Mouse (Mus musculus): ENCODE data around the gene Nr5a1. TPM values are rescaled to one million over a fixed set of nuclear protein-coding genes. Genes with fewer than 3 reads are reported as not detected.

Gene Nr5a1
- total RNA-seq (2021): under 1 TPM in 1 of 2 experiments, not detected in 1; 0.07 TPM
- long read RNA-seq, experiment 1: 0 reads
- long read RNA-seq, experiment 2: 0 reads

GRCm38 (mm10) chr2:38714324-38714723 lies at the start of gene Nr5a1:
Gene Nr5a1, minus strand, starts transcription at chr2:38714542.
- no peak for DNase-seq
- intact Hi-C loops (cut with DNase I): no loop called here

GRCm38 (mm10) chr2:38739847-38740246 lies 25.5 kb upstream of the Nr5a1 start:
- no peak for DNase-seq
- intact Hi-C loops (cut with DNase I): loop anchor here (2.0 to 10.0 kb wide), 3 partner anchors 77 to 305 kb away; no protein-coding TSS in a partner anchor

GRCm38 (mm10) chr2:38739410-38739809 lies 25.1 kb upstream of the Nr5a1 start:
- intact Hi-C loops (cut with DNase I): loop anchor here (2.0 to 10.0 kb wide), 3 partner anchors 77 to 305 kb away; no protein-coding TSS in a partner anchor
- peak; percentile 74 to 85 for DNase-seq

GRCm38 (mm10) chr2:38738601-38739301 lies 24.4 kb upstream of the Nr5a1 start:
- DNase-seq: no peak
- intact Hi-C loops (cut with DNase I): loop anchor here (2.0 to 10.0 kb wide), 3 partner anchors 76 to 304 kb away; no protein-coding TSS in a partner anchor

GRCm38 (mm10) chr2:38735740-38736139 lies 21.4 kb upstream of the Nr5a1 start:
- intact Hi-C loops (cut with DNase I): loop anchor here (10.0 kb wide), 1 partner anchor 301 kb away; no protein-coding TSS in a partner anchor
- no peak for DNase-seq

DNA sequence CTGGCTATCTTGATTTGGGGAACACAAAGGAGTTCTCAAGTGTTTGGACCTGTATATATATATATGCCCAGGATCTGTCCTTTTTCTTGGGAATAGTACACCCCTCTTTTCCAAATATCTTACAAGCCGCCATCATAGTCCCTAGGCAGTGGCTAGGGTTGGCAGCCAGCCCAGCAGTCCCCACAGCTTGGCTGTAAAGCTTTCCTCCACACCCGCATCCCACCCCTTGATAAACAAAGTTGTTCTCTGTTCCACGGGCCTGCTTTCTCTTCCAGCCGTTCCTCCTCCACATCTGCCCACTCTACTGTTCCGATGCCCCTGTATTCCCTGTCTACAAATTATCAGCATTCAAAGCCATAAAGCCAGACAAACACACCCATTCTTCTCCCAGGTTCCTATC lies 20.4 kb upstream of the Nr5a1 start:
- intact Hi-C loops (cut with DNase I): loop anchor here (10.0 kb wide), 1 partner anchor 300 kb away; no protein-coding TSS in a partner anchor
- no peak for DNase-seq

DNA sequence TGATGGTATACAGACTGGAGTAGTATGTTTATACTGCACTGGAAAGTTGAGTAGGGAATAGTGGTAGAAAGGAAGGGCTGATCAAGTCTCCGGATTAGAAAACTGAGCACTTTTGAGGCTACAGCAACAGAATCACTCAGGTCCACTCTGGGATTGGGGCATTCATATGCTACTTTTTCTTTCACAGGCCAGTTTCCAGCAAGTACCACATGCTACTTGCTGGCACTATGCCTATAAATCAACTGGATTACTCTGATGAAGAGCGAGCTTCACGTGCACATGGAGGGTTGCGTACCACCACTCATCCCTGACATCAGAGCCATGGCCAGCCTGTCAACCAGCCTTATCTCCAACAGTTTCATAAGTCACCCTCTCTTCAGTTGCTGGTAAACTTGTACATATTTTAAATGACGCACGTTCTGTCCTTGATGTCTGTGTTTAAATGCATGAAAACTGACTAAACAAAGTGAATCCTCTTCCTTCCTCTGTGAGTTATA lies 16.0 kb upstream of the Nr5a1 start:
- intact Hi-C loops (cut with DNase I): loop anchor here (10.0 kb wide), 1 partner anchor 296 kb away; no protein-coding TSS in a partner anchor

DNA sequence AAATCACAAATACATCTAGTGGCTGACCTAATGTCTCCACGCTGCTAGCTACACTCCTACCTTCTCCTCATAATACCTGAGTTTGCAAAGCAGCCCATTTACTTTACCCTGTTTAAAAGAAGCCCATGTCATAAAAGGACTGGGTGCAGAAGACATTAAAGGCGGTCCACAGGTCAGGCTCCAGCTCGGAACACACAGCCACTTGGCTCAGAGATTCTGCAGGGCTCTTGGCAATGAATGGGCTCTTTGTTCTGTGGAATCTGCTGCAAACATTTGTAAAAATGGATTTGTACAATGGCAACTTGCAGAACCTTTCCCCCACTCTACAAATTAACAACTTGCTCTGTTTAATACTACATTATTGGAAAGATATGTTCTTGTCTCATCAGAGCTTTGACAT lies 11.1 kb upstream of the Nr5a1 start:
- intact Hi-C loops (cut with DNase I): no loop called here
- no peak for DNase-seq

More for the DNA sequence above, 16.0 kb upstream of the Nr5a1 start:
- no peak for DNase-seq

DNA sequence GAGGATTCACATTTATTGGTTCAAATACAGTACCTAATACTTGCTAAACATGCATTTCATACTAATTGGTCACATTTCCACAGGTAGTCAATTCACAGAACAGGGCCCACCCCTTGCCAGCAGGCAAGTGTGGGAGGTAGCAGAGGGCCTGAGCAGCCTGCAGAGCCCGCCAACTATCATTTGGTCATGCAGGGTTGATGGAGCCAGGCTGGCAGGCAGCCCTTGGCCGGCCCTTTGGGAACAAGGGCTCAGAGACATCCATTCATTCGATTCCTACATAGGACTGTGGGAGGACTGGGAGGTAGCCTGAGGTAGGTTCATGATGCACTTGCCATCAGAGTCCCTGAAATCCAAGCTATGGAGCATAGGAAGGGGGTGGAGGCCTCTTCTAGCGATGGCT lies 9.0 kb upstream of the Nr5a1 start:
- intact Hi-C loops (cut with DNase I): no loop called here
- DNase-seq: no peak

- intact Hi-C loops (cut with DNase I): no loop called here
- no peak for DNase-seq
Measured at GRCm38 (mm10) chr2:38722076-38722475, 7.7 kb upstream of the Nr5a1 start.

DNA sequence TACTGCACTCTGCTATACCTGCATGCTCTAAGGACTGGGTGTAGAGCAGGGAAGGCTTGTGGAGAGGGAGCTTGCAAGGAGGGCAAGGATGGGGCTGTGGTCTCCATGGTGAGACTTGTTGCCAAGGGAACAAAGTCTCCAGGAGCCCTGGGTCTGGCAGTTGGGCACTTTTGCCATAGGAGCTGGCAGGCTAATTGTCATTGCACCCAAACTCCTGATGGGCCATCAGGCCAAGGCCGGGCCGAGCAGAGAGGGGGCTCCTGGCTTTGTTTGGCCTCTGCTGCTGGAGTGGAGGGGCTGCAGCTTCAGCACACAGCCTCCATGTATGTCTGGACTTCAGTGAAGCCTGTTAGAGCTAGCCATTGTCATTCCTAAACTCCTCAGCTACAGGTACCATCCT lies 6.3 kb upstream of the Nr5a1 start:
- intact Hi-C loops (cut with DNase I): no loop called here
- DNase-seq: no peak

GRCm38 (mm10) chr2:38719354-38719753 lies 5.0 kb upstream of the Nr5a1 start:
- no peak for DNase-seq
- intact Hi-C loops (cut with DNase I): no loop called here

DNA sequence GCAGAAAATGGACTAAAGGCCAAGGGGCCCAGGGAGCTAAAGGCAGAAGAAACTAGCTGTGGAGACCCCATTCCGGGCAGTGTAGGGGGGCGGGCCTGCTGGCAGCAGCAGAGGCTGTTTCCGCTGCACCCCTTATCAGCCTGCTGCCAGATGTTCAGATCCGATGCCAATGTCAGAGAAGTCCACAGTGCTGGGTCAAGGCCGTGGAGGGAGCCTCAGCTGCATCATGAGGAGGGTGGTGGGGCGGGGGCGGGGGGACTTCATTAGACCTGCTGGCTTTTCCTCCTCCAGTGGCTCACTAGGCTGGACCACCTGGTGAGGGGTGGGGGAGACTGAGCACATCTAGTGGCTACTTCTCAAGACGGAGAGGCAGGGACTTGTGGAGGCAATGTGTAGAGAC lies 4.3 kb upstream of the Nr5a1 start:
- DNase-seq: no peak
- intact Hi-C loops (cut with DNase I): no loop called here

DNA sequence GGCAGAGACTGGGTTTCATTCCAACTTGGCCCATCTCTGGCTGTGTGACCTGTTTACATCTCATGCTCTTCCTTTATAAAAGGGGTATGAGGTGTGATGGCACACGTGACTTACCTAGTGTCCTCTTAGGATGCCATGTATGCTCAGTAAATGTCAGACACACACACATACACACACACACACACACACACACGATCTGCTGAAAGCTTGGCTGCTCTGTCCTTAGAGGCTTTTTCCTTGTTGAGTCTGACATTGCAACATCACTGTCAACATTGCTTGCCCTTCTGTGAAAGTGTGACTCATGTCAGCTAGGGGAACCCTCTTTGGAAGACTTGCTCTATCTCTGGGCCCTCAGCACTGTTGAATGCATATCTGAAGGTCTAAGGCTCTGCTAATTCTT lies 3.1 kb upstream of the Nr5a1 start:
- intact Hi-C loops (cut with DNase I): no loop called here
- no peak for DNase-seq

DNA sequence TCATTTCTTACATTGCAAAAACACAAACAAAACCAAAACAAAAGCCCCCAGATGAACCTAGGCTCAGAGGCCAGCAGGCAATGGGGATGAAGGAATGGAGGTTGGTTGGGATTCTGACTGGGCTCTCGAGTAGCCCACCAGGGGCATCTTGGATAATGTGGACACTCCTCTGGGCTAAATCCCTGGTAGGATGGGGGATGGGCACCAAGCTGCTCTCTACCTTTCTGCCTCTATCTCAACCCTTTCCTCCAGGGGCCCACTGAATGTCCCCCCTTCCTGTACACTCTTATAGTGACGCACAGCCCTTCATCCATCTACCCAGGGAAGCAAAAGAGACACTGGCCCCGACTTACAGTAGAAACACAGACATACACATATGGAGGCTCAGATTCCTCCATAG lies 746 bp downstream of the Nr5a1 start:
- DNase-seq: no peak
- intact Hi-C loops (cut with DNase I): no loop called here

DNA sequence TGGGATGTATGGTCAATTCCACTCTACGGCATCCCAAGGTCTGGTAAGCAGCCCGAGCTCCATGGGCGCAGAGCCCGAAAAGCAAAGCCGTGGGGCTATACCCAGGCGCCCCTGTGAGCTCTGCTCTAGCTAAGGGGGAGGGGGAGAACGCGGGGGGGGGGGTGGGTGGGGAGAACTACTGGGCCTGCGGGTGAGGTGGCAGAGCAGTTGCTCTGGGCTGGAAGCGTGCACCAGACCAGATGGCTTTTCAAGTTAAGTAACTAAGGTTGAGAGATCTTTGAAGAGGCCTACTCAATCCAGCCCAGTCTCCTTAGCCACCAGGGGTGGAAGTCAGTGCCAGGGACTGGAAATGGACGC lies 1.6 kb downstream of the Nr5a1 start:
- DNase-seq: no peak
- intact Hi-C loops (cut with DNase I): no loop called here

- DNase-seq: no peak
- intact Hi-C loops (cut with DNase I): no loop called here
Measured at GRCm38 (mm10) chr2:38712076-38712768, 2.1 kb downstream of the Nr5a1 start.

DNA sequence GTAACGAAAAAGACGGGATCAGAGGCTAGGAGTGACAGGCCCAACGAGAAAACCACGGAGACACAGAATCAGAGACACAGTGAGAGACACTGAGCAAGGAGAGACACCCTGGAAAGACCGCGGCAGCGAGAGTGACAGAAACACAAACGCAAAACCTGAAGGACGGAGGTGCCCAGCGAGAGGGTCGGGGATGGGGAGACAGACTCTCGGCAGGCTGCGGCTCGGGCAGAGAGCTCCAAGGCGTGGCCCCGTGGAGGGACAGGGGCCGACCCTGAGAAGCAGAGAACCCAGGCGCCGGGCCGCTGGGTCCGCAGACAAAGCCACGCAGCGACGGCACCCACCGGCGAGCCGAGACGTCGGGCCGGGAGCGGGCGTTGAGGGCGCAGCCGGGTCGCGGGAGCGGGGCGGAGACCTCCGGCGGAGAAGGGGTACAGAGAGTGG lies 2.9 kb downstream of the Nr5a1 start:
- peak in 1 of 2 experiments; percentile 13 for DNase-seq
- intact Hi-C loops (cut with DNase I): no loop called here

- DNase-seq: peak; percentile 28 to 32
Measured at GRCm38 (mm10) chr2:38710304-38711241, 3.8 kb downstream of the Nr5a1 start.

More at GRCm38 (mm10) chr2:38710304-38711241, 3.8 kb downstream of the Nr5a1 start:
- intact Hi-C loops (cut with DNase I): no loop called here

All from heart, postnatal 14 days (tissue).